Mouse (Mus musculus): Measurements from ENCODE around the gene Ptpn6.

Gene Ptpn6

GRCm38 (mm10) chr6:124738511-124739023, at the start of gene Ptpn6:
Ptpn6 (minus strand) TSS chr6:124738714.
- DNase-seq (ENCODE audit: extremely low spot score, low spot score): no peak

- DNase-seq (ENCODE audit: extremely low spot score, low spot score): no peak
These were observed 49.2 kb upstream of the Ptpn6 start for GRCm38 (mm10) chr6:124787722-124788121.

- DNase-seq (ENCODE audit: extremely low spot score, low spot score): no peak
These were observed 48.4 kb upstream of the Ptpn6 start for GRCm38 (mm10) chr6:124786756-124787420.

- peak; percentile 39 for DNase-seq (ENCODE audit: extremely low spot score, low spot score)
These were observed 43.9 kb upstream of the Ptpn6 start for GRCm38 (mm10) chr6:124782436-124782835.

GRCm38 (mm10) chr6:124780917-124781316, 42.4 kb upstream of the Ptpn6 start:
- DNase-seq (ENCODE audit: extremely low spot score, low spot score): no peak

GRCm38 (mm10) chr6:124779984-124780416, 41.5 kb upstream of the Ptpn6 start:
- peak; percentile 48 for DNase-seq (ENCODE audit: extremely low spot score, low spot score)

- peak; percentile 73 for DNase-seq (ENCODE audit: extremely low spot score, low spot score)
These were observed 40.9 kb upstream of the Ptpn6 start, which contains the start of gene Lrrc23 for GRCm38 (mm10) chr6:124779222-124779983. Lrrc23 (minus strand) TSS chr6:124779727.

- DNase-seq (ENCODE audit: extremely low spot score, low spot score): no peak
These were observed 32.0 kb upstream of the Ptpn6 start for GRCm38 (mm10) chr6:124770511-124770910.

GRCm38 (mm10) chr6:124770013-124770412, 31.5 kb upstream of the Ptpn6 start:
- DNase-seq (ENCODE audit: extremely low spot score, low spot score): no peak

GRCm38 (mm10) chr6:124769101-124769765, 30.7 kb upstream of the Ptpn6 start, which contains the start of gene Eno2:
Eno2 (minus strand) TSS chr6:124769673.
- DNase-seq (ENCODE audit: extremely low spot score, low spot score): peak; percentile 70

GRCm38 (mm10) chr6:124768704-124769044, 30.2 kb upstream of the Ptpn6 start:
- DNase-seq (ENCODE audit: extremely low spot score, low spot score): no peak

GRCm38 (mm10) chr6:124767920-124768703, 29.6 kb upstream of the Ptpn6 start:
- DNase-seq (ENCODE audit: extremely low spot score, low spot score): no peak

- no peak for DNase-seq (ENCODE audit: extremely low spot score, low spot score)
These were observed 29.0 kb upstream of the Ptpn6 start for GRCm38 (mm10) chr6:124767536-124767919.

- DNase-seq (ENCODE audit: extremely low spot score, low spot score): no peak
These were observed 27.4 kb upstream of the Ptpn6 start for GRCm38 (mm10) chr6:124765951-124766350.

GRCm38 (mm10) chr6:124759259-124759658, 20.7 kb upstream of the Ptpn6 start:
- peak; percentile 85 for DNase-seq (ENCODE audit: extremely low spot score, low spot score)

GRCm38 (mm10) chr6:124758849-124759232, 20.3 kb upstream of the Ptpn6 start:
- no peak for DNase-seq (ENCODE audit: extremely low spot score, low spot score)

- DNase-seq (ENCODE audit: extremely low spot score, low spot score): no peak
These were observed 19.7 kb upstream of the Ptpn6 start for GRCm38 (mm10) chr6:124757909-124758848.

- no peak for DNase-seq (ENCODE audit: extremely low spot score, low spot score)
These were observed 18.9 kb upstream of the Ptpn6 start for GRCm38 (mm10) chr6:124757351-124757880.

GRCm38 (mm10) chr6:124756652-124757350, 18.3 kb upstream of the Ptpn6 start:
- peak; percentile 87 for DNase-seq (ENCODE audit: extremely low spot score, low spot score)

Data from neural tube, embryonic 10.5 days (tissue).